Mouse (Mus musculus): Measurements from ENCODE around the gene Bfsp2.

The Bfsp2 gene

DNA sequence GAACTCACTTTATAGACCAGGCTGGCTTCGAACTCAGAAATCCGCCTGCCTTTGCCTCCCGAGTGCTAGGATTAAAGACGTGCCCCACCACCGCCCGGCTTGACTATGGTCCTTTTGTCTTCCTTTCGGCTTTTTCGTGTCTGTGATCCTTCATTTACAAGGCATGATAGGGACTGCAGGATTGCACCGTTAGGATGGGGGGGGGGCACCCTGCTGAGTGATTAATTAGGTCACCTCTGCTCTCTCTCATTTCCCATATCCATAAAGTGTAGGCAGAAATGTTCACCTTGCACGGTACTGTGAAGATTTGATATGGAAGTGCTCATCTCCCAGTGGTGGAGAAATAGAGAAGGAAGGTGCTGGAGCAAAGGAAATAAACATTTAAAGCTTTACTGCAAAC, 101.5 kb downstream of the Bfsp2 start:
- DNase-seq, result no peak

DNA sequence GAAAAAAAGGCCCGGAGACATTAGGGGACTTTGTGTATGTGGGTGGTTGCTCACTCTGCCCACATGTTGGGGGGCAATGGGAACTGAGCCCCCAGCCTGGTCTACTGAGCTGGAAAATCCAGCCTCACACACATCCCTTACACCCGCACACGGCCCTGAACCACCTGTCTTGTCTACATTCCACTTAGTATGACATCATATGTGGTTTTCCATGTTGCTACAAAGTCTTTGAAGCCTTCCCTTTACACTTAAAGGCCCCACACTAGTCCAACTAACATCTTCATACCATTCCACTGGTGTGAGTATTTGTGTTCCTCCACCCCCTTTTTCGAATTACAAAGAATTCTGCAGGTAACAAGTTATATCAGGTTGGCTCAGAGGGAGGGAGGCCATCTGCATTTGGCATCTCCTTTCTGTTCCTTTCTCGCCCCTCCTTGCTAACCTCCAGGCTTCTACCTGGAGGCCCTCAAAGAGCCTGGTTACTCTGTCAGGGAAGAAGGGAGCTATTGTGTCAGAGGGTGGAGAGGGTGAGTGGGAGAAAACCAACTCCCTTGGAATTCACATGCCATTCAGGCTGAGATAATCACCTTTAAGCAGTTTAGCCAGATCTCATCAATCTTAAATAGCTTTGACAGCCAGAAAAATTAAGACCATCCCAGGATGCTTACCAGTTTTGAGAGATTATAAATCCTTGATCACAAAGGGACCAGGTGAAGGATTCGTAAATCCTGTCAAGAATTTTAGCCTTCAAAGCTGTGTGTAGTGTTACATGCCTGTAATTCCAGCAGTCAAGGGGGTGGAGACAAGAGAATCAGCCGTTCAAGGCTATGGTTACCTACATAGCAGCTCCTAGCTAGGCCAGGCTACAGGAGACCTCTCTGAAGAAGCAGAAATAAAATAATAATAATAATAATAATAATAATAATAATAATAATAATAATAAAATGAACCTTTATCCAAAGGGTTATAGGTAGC, 103.6 kb downstream of the Bfsp2 start:
- no peak for DNase-seq
